Mouse (Mus musculus) thymus, adult 2 months (tissue): ENCODE results near the gene Strip2. TPM values are rescaled to one million over a fixed set of nuclear protein-coding genes. Genes with fewer than 3 reads are reported as not detected.

Experiments used
- DNase-seq: peaks from one replicate; pipeline ENCODE4 v3.0.0; 2021
- H3K27ac ChIP-seq: fragments of 200-500 bp; 2 replicates; pipeline ENCODE4 v1.5.1; 2012; ENCODE audit warnings: low read length, control low read depth; ENCODE audit not compliant: control insufficient read depth, insufficient read depth
- H3K27me3 ChIP-seq: fragments of 200-500 bp; 2 replicates; pipeline ENCODE4 v1.6.1; 2012; ENCODE audit warnings: mild to moderate bottlenecking, low read length, moderate library complexity, mixed read lengths; ENCODE audit not compliant: control insufficient read depth, insufficient read depth
- H3K36me3 ChIP-seq: fragments of 200-500 bp; 2 replicates; pipeline ENCODE4 v1.6.1; 2012; ENCODE audit warnings: mild to moderate bottlenecking, low read length, moderate library complexity; ENCODE audit not compliant: control insufficient read depth, insufficient read depth
- H3K4me1 ChIP-seq: fragments of 200-500 bp; replicated peaks from 2 replicates; pipeline ENCODE4 v1.6.1; 2012; ENCODE audit warnings: low read length; ENCODE audit not compliant: control insufficient read depth, insufficient read depth
- H3K4me3 ChIP-seq: fragments of 200-500 bp; 2 replicates; pipeline ENCODE4 v1.5.1; 2012; ENCODE audit warnings: mild to moderate bottlenecking, low read length, control low read depth, moderate library complexity; ENCODE audit not compliant: control insufficient read depth, insufficient read depth
- CTCF ChIP-seq: fragments of 200-500 bp; IDR thresholded peaks from 2 replicates; pipeline ENCODE4 v1.5.1; 2012; ENCODE audit warnings: mild to moderate bottlenecking, control low read depth, low read length, moderate library complexity, borderline replicate concordance; ENCODE audit not compliant: control insufficient read depth, poor library complexity, insufficient read depth; ENCODE audit errors: extremely low read depth
- POLR2A ChIP-seq: fragments of 200-500 bp; IDR thresholded peaks from 2 replicates; pipeline ENCODE4 v1.6.1; 2012; ENCODE audit warnings: mild to moderate bottlenecking, low read length, control low read depth, moderate library complexity; ENCODE audit not compliant: control insufficient read depth, poor library complexity, insufficient read depth; ENCODE audit errors: extremely low read depth
- WGBS: fragments of 180-500 bp; shearing (Covaris S2); methylation state at CpG from one replicate; pipeline ENCODE4 v1.1.7; 2018; 5-methylcytosine and 5-hydroxymethylcytosine counted together
- polyA plus RNA-seq: library from polyadenylated mRNA; depleted of rRNA; stranded (reverse); fragments of >200 nt; gene quantifications from 2 replicates; pipeline ENCODE4 v1.2.3, GENCODE M21; 2012

Strip2 gene
- polyA plus RNA-seq, 1 experiment: 6.6 TPM

- Histone ChIP-seq H3K27ac (no peak overlapping the region), H3K4me1 (peaks cover 9% of the 10 kb centered on the region), H3K27me3 (no peaks in the 10 kb centered on the region), H3K4me3 (no peak overlapping the region), H3K36me3 (no peaks in the 10 kb centered on the region)
- 42% methylated on average over 4 of the region's 4 CpGs for WGBS
- no peak for TF ChIP-seq POLR2A
- no peak for TF ChIP-seq CTCF
- DNase-seq: no peak
These were observed 1.1 kb downstream of the Strip2 start for GRCm38 (mm10) chr6:29917947-29918346.

DNA sequence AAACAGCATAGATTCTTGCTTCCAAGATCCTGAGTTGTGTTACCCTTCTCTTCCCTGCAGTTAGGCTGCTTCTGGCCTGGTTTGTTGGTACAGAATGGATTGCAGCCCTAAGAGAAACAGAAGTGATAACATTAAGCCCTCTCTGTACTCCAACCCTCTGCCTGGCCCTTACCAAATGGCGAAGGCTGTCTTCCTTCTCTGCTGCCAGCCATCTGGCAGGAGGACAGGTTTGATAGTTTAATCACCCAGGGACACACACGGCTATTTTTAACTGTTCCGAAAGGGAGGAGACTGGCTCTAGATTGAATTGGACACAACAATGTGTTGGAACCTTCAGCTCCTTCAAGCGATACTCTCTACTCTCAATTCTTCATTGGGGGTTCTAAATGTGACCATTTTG lies 6.7 kb downstream of the Strip2 start:
- 93% methylated on average over 4 of the region's 4 CpGs for WGBS
- H3K27ac ChIP-seq: no peak overlapping the region
- no peak for DNase-seq
- no peaks in the 10 kb centered on the region for H3K27me3 ChIP-seq
- no peak overlapping the region for H3K4me3 ChIP-seq
- H3K4me1 ChIP-seq: no peaks in the 10 kb centered on the region
- no peaks in the 10 kb centered on the region; the same call in 1 of the 2 replicates for H3K36me3 ChIP-seq
- TF ChIP-seq CTCF (no peak), POLR2A (no peak)

GRCm38 (mm10) chr6:29925594-29926219 lies 8.9 kb downstream of the Strip2 start:
- 91% methylated on average over 6 of the region's 6 CpGs for WGBS
- Histone ChIP-seq H3K4me1 (no peaks in the 10 kb centered on the region), H3K36me3 (no peaks in the 10 kb centered on the region; the same call in 1 of the 2 replicates), H3K4me3 (no peak overlapping the region), H3K27me3 (no peaks in the 10 kb centered on the region), H3K27ac (no peak overlapping the region)
- TF ChIP-seq CTCF (no peak), POLR2A (no peak)
- DNase-seq: no peak

DNA sequence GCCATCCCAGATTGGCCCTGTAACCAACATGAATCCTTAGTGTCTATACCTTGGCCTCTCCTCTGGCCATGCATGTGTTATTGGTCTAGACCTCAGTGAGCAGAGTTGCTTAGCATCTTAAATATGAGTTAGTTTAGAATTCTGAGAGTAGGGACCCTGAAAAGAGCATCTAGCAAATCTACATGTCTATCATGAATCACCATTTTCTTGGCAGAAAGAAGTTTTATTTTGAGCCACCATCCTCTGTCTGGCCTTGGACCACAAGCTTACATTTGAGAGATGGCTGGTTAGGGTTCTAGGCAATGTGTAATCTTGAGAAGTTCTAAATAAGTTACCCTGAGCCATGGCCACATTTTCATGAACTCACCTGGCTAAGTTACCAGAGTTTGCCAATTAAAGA lies 13.3 kb downstream of the Strip2 start:
- no peak for DNase-seq
- H3K36me3 ChIP-seq: peaks cover 4% of the 10 kb centered on the region; the same call in 1 of the 2 replicates

DNA sequence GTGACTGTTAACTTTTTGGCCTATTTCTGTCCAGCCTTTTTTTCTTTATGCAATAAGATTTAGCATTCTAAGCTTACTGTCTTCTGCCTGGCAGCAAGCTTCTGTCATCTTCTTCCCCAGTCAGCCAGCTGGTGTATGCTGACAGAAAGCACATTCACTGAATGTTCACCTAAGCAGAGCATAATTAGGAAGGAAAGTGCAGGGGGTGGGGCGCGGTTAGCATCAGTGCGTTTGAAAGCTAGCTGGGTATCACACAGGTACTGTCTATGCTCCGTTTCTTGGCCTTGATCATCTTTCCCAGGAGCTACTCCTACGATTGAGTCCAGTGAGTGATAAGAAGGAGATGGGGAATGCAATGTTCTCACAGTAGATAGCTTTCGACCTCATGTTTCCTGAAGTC lies 13.9 kb downstream of the Strip2 start:
- 96% methylated on average over 6 of the region's 6 CpGs for WGBS
- H3K36me3 ChIP-seq: peaks cover 4% of the 10 kb centered on the region; the same call in 1 of the 2 replicates
- no peak for TF ChIP-seq CTCF
- no peak for TF ChIP-seq POLR2A
- no peak for DNase-seq
- H3K27me3 ChIP-seq: no peaks in the 10 kb centered on the region
- no peak overlapping the region for H3K27ac ChIP-seq
- no peaks in the 10 kb centered on the region for H3K4me1 ChIP-seq
- no peak overlapping the region for H3K4me3 ChIP-seq

More for the DNA sequence above, 13.3 kb downstream of the Strip2 start:
- H3K4me3 ChIP-seq: no peak overlapping the region
- TF ChIP-seq POLR2A (no peak), CTCF (no peak)
- H3K27me3 ChIP-seq: no peaks in the 10 kb centered on the region
- H3K4me1 ChIP-seq: no peaks in the 10 kb centered on the region
- no peak overlapping the region for H3K27ac ChIP-seq

DNA sequence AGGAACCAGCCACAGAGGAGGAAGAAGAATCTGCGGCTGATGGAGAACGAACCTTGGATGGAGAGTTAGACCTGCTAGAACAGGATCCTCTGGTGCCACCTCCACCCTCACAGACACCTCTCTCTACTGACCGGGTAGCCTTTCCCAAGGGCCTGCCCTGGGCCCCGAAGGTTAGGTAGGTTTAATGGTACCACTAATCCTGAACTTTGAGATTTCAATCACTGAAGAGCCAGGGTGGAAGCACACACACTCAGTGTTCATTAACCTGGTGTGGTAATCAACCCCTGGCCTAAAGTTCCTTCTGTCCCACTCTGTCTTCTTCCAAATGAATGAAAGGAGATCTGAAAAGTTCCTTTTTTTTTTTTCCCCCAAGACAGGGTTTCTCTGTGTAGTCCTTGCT lies 14.4 kb downstream of the Strip2 start:
- 97% methylated on average over 4 of the region's 4 CpGs for WGBS
- H3K36me3 ChIP-seq: peaks cover 4% of the 10 kb centered on the region; the same call in 1 of the 2 replicates
- TF ChIP-seq POLR2A: no peak
- no peak for TF ChIP-seq CTCF
- no peak for DNase-seq
- no peak overlapping the region for H3K27ac ChIP-seq
- no peaks in the 10 kb centered on the region for H3K4me1 ChIP-seq
- no peaks in the 10 kb centered on the region for H3K27me3 ChIP-seq
- no peak overlapping the region for H3K4me3 ChIP-seq
